Mouse (Mus musculus) MEL (cell line): ENCODE measurements around the gene Hadhb. TPM values are rescaled to one million over a fixed set of nuclear protein-coding genes. Genes with fewer than 3 reads are reported as not detected.
A peak's percentile ranks its signal among the peaks of the same experiment; 100 is the strongest.

Source experiments
- DNase-seq: peaks from one replicate; pipeline ENCODE4 v3.0.0; 2011; ENCODE audit warnings: low read depth, low spot score
- H3K27ac ChIP-seq: 2 replicates; pipeline ENCODE4 v1.5.1; 2012; ENCODE audit warnings: low read depth, mild to moderate bottlenecking, control low read depth, low read length, moderate library complexity; ENCODE audit not compliant: control insufficient read depth
- H3K27me3 ChIP-seq, 2 experiments: fragments of 150-350 bp in 1 of 2; sonication (generic) in 1 of 2; 2 replicates each; pipeline ENCODE4 v1.6.1; 2012; ENCODE audit warnings: low read length in 2 of 2, mild to moderate bottlenecking in 2 of 2, improper control_type of control experiment in 1 of 2, moderate library complexity in 1 of 2; ENCODE audit not compliant: insufficient read depth in 2 of 2, control insufficient read depth in 1 of 2
- H3K36me3 ChIP-seq, 2 experiments: 2 replicates each; pipeline ENCODE4 v1.6.1; 2012 to 2014; ENCODE audit warnings: low read length in 2 of 2, improper control_type of control experiment in 1 of 2, inconsistent platforms in 1 of 2, mild to moderate bottlenecking in 1 of 2; ENCODE audit not compliant: insufficient read depth in 2 of 2, control insufficient read depth in 1 of 2
- H3K4me1 ChIP-seq, 2 experiments: fragments of 150-350 bp in 1 of 2; sonication (generic) in 1 of 2; 2 replicates each; pipeline ENCODE4 v1.6.1; 2012; ENCODE audit warnings: low read length in 2 of 2, improper control_type of control experiment in 1 of 2, mild to moderate bottlenecking in 1 of 2; ENCODE audit not compliant: insufficient read depth in 2 of 2, control insufficient read depth in 1 of 2
- H3K4me3 ChIP-seq, 2 experiments: fragments of 150-350 bp in 1 of 2; sonication (generic) in 1 of 2; 2 replicates each; pipeline ENCODE4 v1.5.1; 2012; ENCODE audit warnings: low read depth in 2 of 2, low read length in 2 of 2, mild to moderate bottlenecking in 2 of 2, moderate library complexity in 2 of 2, control low read depth in 1 of 2, improper control_type of control experiment in 1 of 2; ENCODE audit not compliant: control insufficient read depth in 1 of 2, insufficient read depth in 1 of 2
- H3K79me2 ChIP-seq: 2 replicates; pipeline ENCODE4 v1.6.1; 2012; ENCODE audit warnings: mild to moderate bottlenecking, low read length, moderate library complexity; ENCODE audit not compliant: control insufficient read depth, poor library complexity, insufficient read depth
- H3K9ac ChIP-seq: 2 replicates; pipeline ENCODE4 v1.6.1; 2012; ENCODE audit warnings: low read depth, mild to moderate bottlenecking, control low read depth, low read length, moderate library complexity; ENCODE audit not compliant: control insufficient read depth, poor library complexity, severe bottlenecking
- H3K9me3 ChIP-seq: fragments of 150-350 bp; sonication (generic); replicated peaks from 2 replicates; pipeline ENCODE4 v1.6.1; 2012; ENCODE audit warnings: mild to moderate bottlenecking, low read length, improper control_type of control experiment, moderate library complexity; ENCODE audit not compliant: insufficient read depth
- BHLHE40 ChIP-seq: IDR thresholded peaks from 2 replicates; pipeline ENCODE4 v1.6.1; 2012; ENCODE audit warnings: low read depth, mild to moderate bottlenecking, inconsistent platforms, low read length, improper control_type of control experiment, borderline replicate concordance
- CHD2 ChIP-seq: IDR thresholded peaks from 2 replicates; pipeline ENCODE4 v1.6.1; 2011; ENCODE audit warnings: low read length, improper control_type of control experiment
- E2F4 ChIP-seq: IDR thresholded peaks from 2 replicates; pipeline ENCODE4 v1.6.1; 2011; ENCODE audit warnings: low read depth, low read length, improper control_type of control experiment, borderline replicate concordance
- GATA1 ChIP-seq: IDR thresholded peaks from 2 replicates; pipeline ENCODE4 v1.6.1; 2011; ENCODE audit warnings: low read depth, low read length, improper control_type of control experiment
- HCFC1 ChIP-seq: IDR thresholded peaks from 2 replicates; pipeline ENCODE4 v1.6.1; 2012; ENCODE audit warnings: low read depth, mild to moderate bottlenecking, inconsistent platforms, low read length, improper control_type of control experiment, moderate library complexity
- JUND ChIP-seq: IDR thresholded peaks from 2 replicates; pipeline ENCODE4 v1.6.1; 2011; ENCODE audit warnings: low read depth, mild to moderate bottlenecking, improper control_type of control experiment, low read length
- MAX ChIP-seq: IDR thresholded peaks from 2 replicates; pipeline ENCODE4 v1.6.1; 2011; ENCODE audit warnings: low read length, improper control_type of control experiment
- MAZ ChIP-seq: IDR thresholded peaks from 2 replicates; pipeline ENCODE4 v1.6.1; 2012; ENCODE audit warnings: low read depth, mild to moderate bottlenecking, inconsistent platforms, low read length, improper control_type of control experiment
- MEF2A ChIP-seq: IDR thresholded peaks from 2 replicates; pipeline ENCODE4 v1.6.1; 2014; ENCODE audit warnings: low read depth, mild to moderate bottlenecking, inconsistent platforms, low read length, improper control_type of control experiment; ENCODE audit not compliant: poor library complexity, insufficient replicate concordance, severe bottlenecking; ENCODE audit errors: extremely low read depth
- MXI1 ChIP-seq: IDR thresholded peaks from 2 replicates; pipeline ENCODE4 v1.6.1; 2011; ENCODE audit warnings: mild to moderate bottlenecking, low read depth, low read length, improper control_type of control experiment
- NRF1 ChIP-seq: IDR thresholded peaks from 2 replicates; pipeline ENCODE4 v1.6.1; 2014; ENCODE audit warnings: low read depth, mild to moderate bottlenecking, inconsistent platforms, low read length, improper control_type of control experiment, moderate library complexity; ENCODE audit not compliant: poor library complexity, insufficient read depth, severe bottlenecking
- POLR2AphosphoS2 ChIP-seq: IDR thresholded peaks from 2 replicates; pipeline ENCODE4 v1.6.1; 2011; ENCODE audit warnings: low read length, improper control_type of control experiment
- SIN3A ChIP-seq: IDR thresholded peaks from 2 replicates; pipeline ENCODE4 v1.6.1; 2012; ENCODE audit warnings: low read length, improper control_type of control experiment, inconsistent platforms
- TBP ChIP-seq: IDR thresholded peaks from 2 replicates; pipeline ENCODE4 v1.8.0; 2011; ENCODE audit warnings: low read depth, low read length, improper control_type of control experiment
- UBTF ChIP-seq: IDR thresholded peaks from 2 replicates; pipeline ENCODE4 v1.6.1; 2012; ENCODE audit warnings: low read depth, mild to moderate bottlenecking, inconsistent platforms, low read length, improper control_type of control experiment, moderate library complexity, borderline replicate concordance; ENCODE audit not compliant: insufficient read depth
- ZC3H11A ChIP-seq: IDR thresholded peaks from 2 replicates; pipeline ENCODE4 v1.6.1; 2012; ENCODE audit warnings: low read depth, mild to moderate bottlenecking, inconsistent platforms, low read length, improper control_type of control experiment
- polyA plus RNA-seq, 2 experiments: library from polyadenylated mRNA; stranded (reverse) in 1 of 2; unstranded in 1 of 2; fragments of >175 nt in 1 of 2; fragments of >200 nt in 1 of 2; gene quantifications; 2 replicates each; pipeline versions ENCODE4 v1.2.1 to v1.2.4; 2012; ENCODE audit warnings: low replicate concordance in 2 of 2, low read depth in 1 of 2; ENCODE audit not compliant: insufficient read length in 2 of 2, insufficient read depth in 1 of 2, missing spikeins in 1 of 2
- total RNA-seq: library from RNA; depleted of rRNA; stranded (reverse); fragments of 300-350 nt; gene quantifications from 2 replicates; pipeline ENCODE4 v1.2.3, GENCODE M21; 2012

The Hadhb gene
- total and polyA plus RNA-seq, 3 experiments: 33.0 to 162 (median 161) TPM

DNA sequence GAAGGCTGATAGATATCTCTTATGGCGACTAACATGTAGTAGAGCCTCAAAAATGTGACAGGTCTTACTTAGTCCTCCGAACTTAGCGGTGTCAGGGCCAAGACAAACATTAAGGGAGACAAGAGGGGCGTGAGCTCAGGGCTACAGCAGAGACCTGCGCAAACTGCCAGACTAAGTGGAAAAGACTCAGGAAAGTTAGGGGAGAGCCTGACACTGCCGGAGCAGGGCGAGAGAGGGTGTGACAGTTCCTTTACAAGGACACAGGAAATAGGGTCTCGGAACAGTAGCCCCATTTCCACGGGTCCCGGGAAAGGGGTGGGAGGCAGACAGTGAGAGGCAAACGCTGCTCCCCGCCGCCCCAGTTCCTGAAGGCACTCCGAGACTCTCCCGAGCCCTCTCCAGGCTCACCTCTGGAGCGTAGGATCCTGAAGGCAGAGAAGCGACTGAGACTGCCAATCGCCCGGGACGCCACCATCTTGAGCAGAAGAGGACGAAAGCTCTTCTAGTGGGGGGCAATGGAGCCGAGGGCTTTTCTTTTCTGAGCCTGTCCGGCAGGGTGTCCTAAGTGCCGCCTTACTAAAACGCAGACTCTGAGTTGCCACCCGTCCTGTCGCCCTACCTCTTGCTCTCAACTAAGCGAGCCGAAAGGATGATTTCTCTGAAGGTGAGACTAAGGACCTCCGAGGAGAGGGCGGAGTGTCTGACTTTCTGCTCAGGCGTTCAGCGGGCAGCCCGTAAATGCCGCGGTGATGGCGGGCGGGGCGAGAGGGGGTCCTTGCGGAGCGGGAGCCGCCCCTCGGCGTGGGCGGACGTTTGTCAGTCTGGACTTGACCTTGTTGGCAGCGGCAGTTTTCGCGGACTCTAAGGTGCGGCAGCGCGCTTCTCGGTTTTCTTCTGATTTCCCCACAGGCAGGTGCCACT, at the start of gene Hadhb, which contains the start of gene Hadha (continued):
- TF ChIP-seq TBP (peak; percentile 90), BHLHE40 (no peak), GATA1 (no peak), MEF2A (no peak)

DNA sequence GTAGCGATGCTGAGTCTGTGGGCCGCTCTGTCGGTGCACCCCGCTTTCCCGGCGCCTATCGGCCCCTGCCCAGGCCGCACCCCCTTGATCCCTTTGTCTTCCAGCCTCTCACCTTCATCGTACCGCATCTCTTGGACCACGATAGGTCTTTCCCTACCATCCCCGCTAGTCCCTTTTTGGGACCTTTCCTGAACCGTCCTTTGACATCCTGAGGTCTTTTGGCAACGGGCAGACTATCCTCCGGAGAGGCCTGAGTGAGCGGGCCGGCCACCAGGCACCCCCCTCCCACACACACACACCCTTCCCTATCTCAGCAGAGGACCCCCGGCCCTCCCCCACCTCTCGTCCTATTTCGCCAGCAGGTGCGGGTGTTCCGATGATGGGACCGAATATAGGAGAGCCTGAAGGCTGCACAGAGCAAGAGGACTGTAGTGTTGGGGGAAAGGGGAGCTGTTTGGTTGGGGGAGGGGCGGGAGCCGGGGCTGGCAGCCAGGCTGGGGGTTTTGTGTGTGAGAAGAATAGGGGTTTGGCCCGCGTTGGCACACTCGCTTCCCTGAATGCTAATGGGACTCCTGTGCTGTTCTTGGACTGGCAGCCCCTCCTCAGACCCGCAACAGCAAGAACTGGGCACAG, 49.3 kb upstream of the Hadhb start, which contains the start of gene 3110082J24Rik:
3110082J24Rik (minus strand) TSS at position 419 of the 633 bp plus-strand sequence.
- Histone ChIP-seq H3K27me3 (no peaks in the 10 kb centered on the region; a peak in 1 of 4 replicates), H3K4me3 (no peak within 1 kb of the TSS), H3K27ac (no peak within 1 kb of the TSS), H3K9me3 (no peaks in the 10 kb centered on the region), H3K9ac (no peak within 1 kb of the TSS), H3K79me2 (no peaks in the 10 kb centered on the region), H3K4me1 (no peaks in the 10 kb centered on the region), H3K36me3 (no peaks in the 10 kb centered on the region)
- no peak for DNase-seq
- TF ChIP-seq GATA1: no peak
- no peak for TF ChIP-seq E2F4
- no peak for TF ChIP-seq JUND
- no peak for TF ChIP-seq UBTF
- TF ChIP-seq CHD2: no peak
- no peak for TF ChIP-seq MXI1
- TF ChIP-seq SIN3A: no peak
- no peak for TF ChIP-seq MAZ
- no peak for TF ChIP-seq ZC3H11A
- no peak for TF ChIP-seq NRF1
- no peak for TF ChIP-seq MAX
- no peak for TF ChIP-seq HCFC1
- no peak for TF ChIP-seq POLR2AphosphoS2
